Mouse (Mus musculus) heart, adult 11 months (tissue): Measurements from ENCODE around the gene Btbd35f1.
A peak's percentile ranks its signal among the peaks of the same experiment; 100 is the strongest.
"Not testable (repeated sequence)": the region's sequence is repeated elsewhere in the genome, so short reads cannot be mapped to it uniquely, and the experiment has no call there.

Experiments
- DNase-seq: peaks from one replicate; pipeline ENCODE4 v3.0.0; 2022

The Btbd35f1 gene

GRCm38 (mm10) chrX:32559755-32560154, at the start of gene Btbd35f1:
Gene Btbd35f1, plus strand, starts transcription at chrX:32560055.
- DNase-seq, result not testable (repeated sequence)

- DNase-seq, result peak; percentile 72
These were observed 31.2 kb downstream of the Btbd35f1 start for GRCm38 (mm10) chrX:32590878-32591542.

GRCm38 (mm10) chrX:32601008-32601407, 41.2 kb downstream of the Btbd35f1 start:
- DNase-seq, result peak; percentile 42

GRCm38 (mm10) chrX:32601425-32601824, 41.6 kb downstream of the Btbd35f1 start:
- DNase-seq, result peak; percentile 77
